Mouse (Mus musculus) limb, embryonic 14.5 days (tissue): ENCODE data around the gene Gria1. TPM values are rescaled to one million over a fixed set of nuclear protein-coding genes. Genes with fewer than 3 reads are reported as not detected.

Experiments used
- ATAC-seq: fragments of 200-750 bp; cut with Nextera tagmentation; 2 replicates; pipeline ENCODE4 v1.8.0; 2017; ENCODE audit warnings: low read depth, moderate number of reproducible peaks, moderate TSS enrichment; ENCODE audit not compliant: low FRiP score
- DNase-seq: peaks from one replicate; pipeline ENCODE4 v3.0.0-alpha.2; 2015; ENCODE audit warnings: low spot score
- H3K27ac ChIP-seq: fragments of 300-500 bp; sonication (generic); replicated peaks from 2 replicates; pipeline ENCODE4 v1.5.1; 2014; ENCODE audit warnings: low read depth, mild to moderate bottlenecking, low read length, moderate library complexity, mixed read lengths
- H3K27me3 ChIP-seq: fragments of 300-500 bp; sonication (generic); 2 replicates; pipeline ENCODE4 v1.6.1; 2014; ENCODE audit warnings: low read length, mixed read lengths; ENCODE audit not compliant: control insufficient read depth, insufficient read depth
- H3K36me3 ChIP-seq: fragments of 300-500 bp; sonication (generic); 2 replicates; pipeline ENCODE4 v1.6.1; 2014; ENCODE audit warnings: mild to moderate bottlenecking, low read length, moderate library complexity, mixed read lengths; ENCODE audit not compliant: control insufficient read depth, insufficient read depth
- H3K4me1 ChIP-seq: fragments of 300-500 bp; sonication (generic); 2 replicates; pipeline ENCODE4 v1.6.1; 2014; ENCODE audit warnings: antibody characterized with exemption, low read length, mixed read lengths; ENCODE audit not compliant: control insufficient read depth, insufficient read depth
- H3K4me2 ChIP-seq: fragments of 300-500 bp; sonication (generic); replicated peaks from 2 replicates; pipeline ENCODE4 v1.6.1; 2014; ENCODE audit warnings: low read depth, mild to moderate bottlenecking, low read length, moderate library complexity; ENCODE audit not compliant: severe bottlenecking
- H3K4me3 ChIP-seq: fragments of 300-500 bp; sonication (generic); replicated peaks from 2 replicates; pipeline ENCODE4 v1.5.1; 2014; ENCODE audit warnings: low read length
- H3K9ac ChIP-seq: fragments of 300-500 bp; sonication (generic); 2 replicates; pipeline ENCODE4 v1.6.1; 2014; ENCODE audit warnings: mild to moderate bottlenecking, low read depth, low read length, moderate library complexity; ENCODE audit not compliant: severe bottlenecking
- H3K9me3 ChIP-seq: fragments of 300-500 bp; sonication (generic); 2 replicates; pipeline ENCODE4 v1.6.1; 2016; ENCODE audit warnings: low read length; ENCODE audit not compliant: control insufficient read depth
- POLR2A ChIP-seq: fragments of 200-500 bp; IDR thresholded peaks from 2 replicates; pipeline ENCODE4 v1.8.0; 2012; ENCODE audit warnings: inconsistent platforms, mild to moderate bottlenecking, moderate library complexity, borderline replicate concordance; ENCODE audit not compliant: insufficient read depth, insufficient read length; ENCODE audit errors: extremely low read depth
- WGBS: fragments of 180-500 bp; shearing (Covaris S2); extraction: QIAGEN DNeasy Blood & Tissue Kit; methylation state at CpG from one replicate; pipeline ENCODE4 v1.1.7; 2014; 5-methylcytosine and 5-hydroxymethylcytosine counted together
- polyA plus RNA-seq, 2 experiments: library from polyadenylated mRNA; depleted of rRNA in 1 of 2; stranded (reverse) in 1 of 2; unstranded in 1 of 2; fragments of >200 nt; fragmentation: Nextera tagmentation in 1 of 2; extraction: Ambion mirVana in 1 of 2; gene quantifications; 2 replicates each; pipeline versions ENCODE4 v1.2.1 to v1.2.3; 2012 to 2014

The Gria1 gene
- polyA plus RNA-seq, 2 experiments = 1.7 to 2.2 TPM

DNA sequence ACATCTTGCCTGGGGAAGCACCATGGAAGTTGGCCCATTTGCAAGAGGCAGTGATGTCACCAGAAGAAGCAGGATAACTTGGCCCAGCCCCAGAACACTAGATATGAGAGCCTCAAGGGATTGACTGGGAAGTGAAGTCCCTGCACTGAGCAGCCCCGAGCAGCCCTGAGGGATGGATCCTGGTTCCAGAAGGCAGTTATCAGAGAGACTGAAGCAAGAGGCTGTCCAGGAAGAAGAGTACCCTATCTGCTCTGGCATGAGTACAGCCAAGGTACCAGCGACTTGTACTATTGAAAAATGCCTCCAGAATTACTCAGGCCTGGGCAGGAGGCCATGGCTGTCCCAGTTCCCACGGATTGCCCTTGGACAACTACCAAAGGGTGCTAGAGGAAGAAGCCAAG is 11.6 kb upstream of the Gria1 start:
- Histone ChIP-seq H3K27ac (no peak overlapping the region), H3K9me3 (no peaks in the 10 kb centered on the region), H3K4me2 (no peak overlapping the region), H3K36me3 (no peaks in the 10 kb centered on the region), H3K4me3 (no peak overlapping the region), H3K27me3 (no peaks in the 10 kb centered on the region), H3K4me1 (no peaks in the 10 kb centered on the region), H3K9ac (no peak overlapping the region)
- DNase-seq (no peak), ATAC-seq (no peak)
- TF ChIP-seq POLR2A = no peak
- WGBS = 80% methylated on average over 3 of the region's 3 CpGs

DNA sequence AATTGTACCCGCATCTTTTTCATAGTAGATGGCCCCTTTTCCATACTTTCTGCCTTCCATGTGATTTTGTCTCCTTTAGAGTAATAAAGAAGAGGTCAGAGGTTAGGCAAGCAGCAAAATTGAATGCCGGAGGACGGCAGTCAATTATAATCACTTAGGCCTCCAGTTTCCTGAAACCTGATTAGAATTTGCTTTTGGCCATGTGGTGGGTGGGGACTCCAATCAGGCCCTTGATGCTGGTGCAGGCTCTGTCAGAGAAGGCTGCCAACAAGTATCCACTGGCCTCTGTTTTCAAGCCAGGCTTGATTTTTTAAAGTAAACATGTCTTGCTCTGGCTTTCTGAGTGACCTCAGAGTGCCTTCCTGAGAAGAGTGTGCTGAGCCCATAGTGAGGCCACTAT is 6.6 kb upstream of the Gria1 start:
- 28% methylated on average over 3 of the region's 3 CpGs for WGBS
- Histone ChIP-seq H3K4me3 (no peak overlapping the region), H3K27me3 (no peaks in the 10 kb centered on the region), H3K4me2 (no peak overlapping the region), H3K9ac (no peak overlapping the region), H3K27ac (no peak overlapping the region), H3K9me3 (no peaks in the 10 kb centered on the region), H3K36me3 (no peaks in the 10 kb centered on the region), H3K4me1 (no peaks in the 10 kb centered on the region)
- ATAC-seq = no peak
- TF ChIP-seq POLR2A = no peak
- DNase-seq = no peak

DNA sequence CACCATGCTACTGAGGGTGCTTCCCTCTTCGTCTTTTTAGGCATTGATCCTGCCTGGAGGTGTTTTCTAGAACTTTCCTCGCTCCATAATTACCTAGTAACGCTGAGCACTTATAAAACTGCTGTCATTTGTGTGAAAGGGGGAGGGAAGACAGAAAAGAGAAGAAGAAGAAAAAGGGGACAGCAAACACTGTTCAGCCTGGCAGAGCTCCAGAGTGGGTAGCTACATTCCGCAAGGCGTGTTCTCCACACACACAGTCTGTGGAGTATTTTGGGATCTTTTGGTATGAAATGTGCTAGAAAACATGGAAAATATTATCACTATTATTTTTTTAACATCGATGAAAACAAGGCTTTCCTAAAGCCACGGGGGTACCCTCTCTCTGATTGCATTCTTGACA is 5.8 kb upstream of the Gria1 start:
- Histone ChIP-seq H3K4me2 (no peak overlapping the region), H3K4me1 (no peaks in the 10 kb centered on the region), H3K27me3 (no peaks in the 10 kb centered on the region), H3K36me3 (no peaks in the 10 kb centered on the region), H3K9me3 (no peaks in the 10 kb centered on the region), H3K4me3 (no peak overlapping the region), H3K9ac (no peak overlapping the region), H3K27ac (no peak overlapping the region)
- TF ChIP-seq POLR2A = no peak
- ATAC-seq = no peak
- DNase-seq = no peak
- WGBS = 54% methylated on average over 7 of the region's 7 CpGs

DNA sequence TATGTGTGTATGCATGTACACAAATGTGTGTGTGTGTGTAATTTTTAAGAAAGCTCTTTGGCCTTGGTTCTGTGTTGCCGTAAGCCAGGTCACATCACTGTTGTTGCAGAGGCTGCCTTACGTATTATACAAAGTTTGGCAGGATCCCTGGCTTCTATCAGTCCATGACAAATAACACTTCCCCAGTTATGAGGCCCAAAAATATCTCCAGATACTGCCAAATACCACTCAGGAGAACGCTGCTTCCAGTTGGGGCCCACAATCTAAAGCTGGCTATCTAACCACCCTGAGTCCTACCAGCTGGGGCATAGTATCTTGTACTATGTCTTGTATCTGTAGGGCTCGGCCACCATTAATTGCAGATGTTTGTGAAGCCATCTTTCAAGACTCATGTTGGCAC is 3.4 kb upstream of the Gria1 start:
- ATAC-seq (no peak), DNase-seq (no peak)
- no peaks in the 10 kb centered on the region for H3K36me3 ChIP-seq

DNA sequence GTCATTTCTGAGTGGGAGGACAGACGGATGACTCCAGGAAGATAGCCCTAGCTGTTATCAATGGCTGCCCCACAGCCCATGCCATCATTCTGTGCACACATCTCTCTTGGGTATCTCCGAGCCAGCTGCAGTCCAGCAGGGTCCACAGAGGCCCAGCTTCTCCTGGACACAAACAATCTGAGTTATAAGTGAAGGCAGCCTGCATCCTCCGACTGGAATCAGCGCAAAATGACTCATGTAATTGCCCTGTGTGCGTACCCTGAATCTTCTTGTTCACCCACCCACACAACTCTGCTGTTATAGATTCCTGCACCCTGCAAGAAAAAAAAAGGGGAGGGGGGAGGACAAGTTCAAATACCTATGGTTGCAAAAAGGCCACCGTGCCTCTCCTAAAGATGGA is 576 bp upstream of the Gria1 start:
- TF ChIP-seq POLR2A = no peak
- no peaks in the 10 kb centered on the region for H3K36me3 ChIP-seq
- no peak overlapping the region for H3K9ac ChIP-seq
- ATAC-seq (no peak), DNase-seq (no peak)
- H3K4me1 ChIP-seq = no peaks in the 10 kb centered on the region
- H3K9me3 ChIP-seq = no peaks in the 10 kb centered on the region
- no peak overlapping the region for H3K4me3 ChIP-seq
- no peak overlapping the region for H3K27ac ChIP-seq
- H3K4me2 ChIP-seq = no peak overlapping the region
- H3K27me3 ChIP-seq = peaks cover 4% of the 10 kb centered on the region; the same call in 1 of the 2 replicates
- 75% methylated on average over 6 of the region's 6 CpGs for WGBS

More for the DNA sequence above, 3.4 kb upstream of the Gria1 start:
- H3K4me3 ChIP-seq = no peak overlapping the region
- H3K9ac ChIP-seq = no peak overlapping the region
- H3K27ac ChIP-seq = no peak overlapping the region
- H3K27me3 ChIP-seq = peaks cover 4% of the 10 kb centered on the region; the same call in 1 of the 2 replicates
- no peaks in the 10 kb centered on the region for H3K4me1 ChIP-seq
- 87% methylated on average over 4 of the region's 4 CpGs for WGBS
- no peak for TF ChIP-seq POLR2A
- no peak overlapping the region for H3K4me2 ChIP-seq
- H3K9me3 ChIP-seq = no peaks in the 10 kb centered on the region

DNA sequence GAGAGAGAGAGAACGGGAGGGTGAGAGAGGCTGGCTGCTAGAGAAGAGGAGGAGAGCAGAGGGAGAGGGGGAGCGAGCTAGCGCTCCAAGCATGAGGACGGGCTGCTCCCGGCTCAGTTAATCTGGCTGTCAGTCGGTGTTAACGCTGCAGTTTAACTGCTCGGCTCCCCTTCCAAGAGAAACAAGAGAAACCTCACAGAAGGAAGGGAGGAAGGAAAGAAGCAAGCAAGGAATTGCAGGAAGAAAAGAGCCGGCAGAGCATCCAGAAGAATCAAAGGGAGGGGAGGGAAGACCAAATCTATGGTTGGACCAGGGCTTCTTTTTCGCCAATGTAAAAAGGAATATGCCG is 478 bp downstream of the Gria1 start:
- H3K4me3 ChIP-seq = no peak overlapping the region

More for the DNA sequence above, 478 bp downstream of the Gria1 start:
- WGBS = 6% methylated on average over 11 of the region's 11 CpGs
- TF ChIP-seq POLR2A = no peak
- Histone ChIP-seq H3K9ac (no peak overlapping the region), H3K4me2 (peak overlapping the region; percentile 41), H3K27me3 (peaks cover 4% of the 10 kb centered on the region; the same call in 1 of the 2 replicates), H3K27ac (no peak overlapping the region), H3K36me3 (no peaks in the 10 kb centered on the region), H3K4me1 (no peaks in the 10 kb centered on the region), H3K9me3 (no peaks in the 10 kb centered on the region)
- peak; percentile 55; the same call in 1 of the 2 replicates for ATAC-seq
- peak; percentile 43 for DNase-seq
